Mouse (Mus musculus) intestine, embryonic 15.5 days (tissue): ENCODE measurements around the gene Myh6. TPM values are rescaled to one million over a fixed set of nuclear protein-coding genes. Genes with fewer than 3 reads are reported as not detected.

Experiments used
- ATAC-seq: fragments of 200-750 bp; cut with Nextera tagmentation; 2 replicates; pipeline ENCODE4 v1.8.0; 2017; ENCODE audit warnings: moderate TSS enrichment, moderate library complexity
- H3K27ac ChIP-seq: fragments of 300-500 bp; sonication (generic); 2 replicates; pipeline ENCODE4 v1.5.1; 2015; ENCODE audit warnings: mild to moderate bottlenecking, inconsistent platforms
- H3K27me3 ChIP-seq: fragments of 300-500 bp; sonication (generic); replicated peaks from 2 replicates; pipeline ENCODE4 v1.6.1; 2015; ENCODE audit warnings: inconsistent platforms
- H3K36me3 ChIP-seq: fragments of 300-500 bp; sonication (generic); 2 replicates; pipeline ENCODE4 v1.6.1; 2015; ENCODE audit warnings: inconsistent platforms
- H3K4me1 ChIP-seq: fragments of 300-500 bp; sonication (generic); replicated peaks from 2 replicates; pipeline ENCODE4 v1.6.1; 2015; ENCODE audit warnings: inconsistent platforms
- H3K4me2 ChIP-seq: fragments of 300-500 bp; sonication (generic); replicated peaks from 2 replicates; pipeline ENCODE4 v1.6.1; 2015; ENCODE audit warnings: mild to moderate bottlenecking, inconsistent platforms
- H3K4me3 ChIP-seq: fragments of 300-500 bp; sonication (generic); replicated peaks from 2 replicates; pipeline ENCODE4 v1.5.1; 2015; ENCODE audit warnings: inconsistent platforms
- H3K9ac ChIP-seq: fragments of 300-500 bp; sonication (generic); 2 replicates; pipeline ENCODE4 v1.6.1; 2015; ENCODE audit warnings: inconsistent platforms
- H3K9me3 ChIP-seq: fragments of 300-500 bp; sonication (generic); 2 replicates; pipeline ENCODE4 v1.6.1; 2016; ENCODE audit warnings: inconsistent platforms
- WGBS: fragments of 180-500 bp; shearing (Covaris S2); methylation state at CpG from one replicate; pipeline ENCODE4 v1.1.7; 2015; 5-methylcytosine and 5-hydroxymethylcytosine counted together
- polyA plus RNA-seq: library from polyadenylated mRNA; unstranded; fragments of >200 nt; fragmentation: Nextera tagmentation; extraction: Ambion mirVana; gene quantifications from 2 replicates; pipeline ENCODE4 v1.2.1, GENCODE M21; 2015

Myh6 gene
- polyA plus RNA-seq, 1 experiment from 2014 or later = 0.44 TPM

- Histone ChIP-seq H3K4me3 (peak overlapping the region; percentile 94), H3K4me2 (peak overlapping the region; percentile 99), H3K36me3 (peaks cover 6% of the 10 kb centered on the region; the same call in 1 of the 2 replicates), H3K27me3 (0 out of 2 replicates have a peak, but pooled peaks cover 2% of the 10 kb centered on the region), H3K27ac (peak overlapping the region; percentile 68; the same call in 1 of the 2 replicates), H3K9me3 (no peaks in the 10 kb centered on the region), H3K9ac (peak overlapping the region; percentile 93), H3K4me1 (peaks cover 10% of the 10 kb centered on the region; the same call in 1 of the 2 replicates)
- WGBS = 17% methylated on average over 10 of the region's 10 CpGs
- 0 out of 2 replicates have a peak, but pooled peaks have one; percentile 1 for ATAC-seq
These were observed 53.4 kb downstream of the Myh6 start for GRCm38 (mm10) chr14:54913343-54913742.

DNA sequence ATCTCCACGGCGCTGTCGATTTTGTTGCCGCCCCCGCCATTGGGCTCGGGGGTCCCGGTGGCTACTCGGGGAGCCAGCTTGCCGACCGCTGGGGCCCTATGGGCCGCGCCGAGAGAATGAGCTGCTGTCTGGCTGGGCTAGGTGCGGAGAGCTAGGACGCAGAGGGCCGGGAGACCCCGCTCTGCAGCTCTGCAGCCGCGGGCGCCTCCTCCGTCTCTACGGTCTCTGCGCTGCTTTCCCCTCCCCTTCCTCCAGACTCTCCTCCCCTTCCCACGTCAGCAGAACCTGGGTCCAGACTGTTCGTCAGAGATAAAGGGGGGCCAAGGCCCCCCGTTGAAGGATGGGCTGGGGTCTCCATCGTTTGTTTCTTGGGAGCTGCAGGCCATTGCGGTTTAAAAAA, 53.8 kb downstream of the Myh6 start, which contains the start of gene Slc22a17:
TSS of gene Slc22a17 (minus strand) at position 247 of the 400 bp plus-strand sequence.
- Histone ChIP-seq H3K27ac (peak within 1 kb of the TSS; percentile 68; the same call in 1 of the 2 replicates), H3K9me3 (no peaks in the 10 kb centered on the region), H3K36me3 (peaks cover 6% of the 10 kb centered on the region; the same call in 1 of the 2 replicates), H3K4me1 (peaks cover 10% of the 10 kb centered on the region; the same call in 1 of the 2 replicates), H3K4me3 (peak within 1 kb of the TSS; percentile 94), H3K4me2 (peak within 1 kb of the TSS; percentile 99), H3K27me3 (0 out of 2 replicates have a peak, but pooled peaks cover 2% of the 10 kb centered on the region), H3K9ac (peak within 1 kb of the TSS; percentile 93)
- peak; percentile 92 for ATAC-seq
- whole genome bisulfite sequencing = 0% methylated on average over 28 of the region's 28 CpGs

DNA sequence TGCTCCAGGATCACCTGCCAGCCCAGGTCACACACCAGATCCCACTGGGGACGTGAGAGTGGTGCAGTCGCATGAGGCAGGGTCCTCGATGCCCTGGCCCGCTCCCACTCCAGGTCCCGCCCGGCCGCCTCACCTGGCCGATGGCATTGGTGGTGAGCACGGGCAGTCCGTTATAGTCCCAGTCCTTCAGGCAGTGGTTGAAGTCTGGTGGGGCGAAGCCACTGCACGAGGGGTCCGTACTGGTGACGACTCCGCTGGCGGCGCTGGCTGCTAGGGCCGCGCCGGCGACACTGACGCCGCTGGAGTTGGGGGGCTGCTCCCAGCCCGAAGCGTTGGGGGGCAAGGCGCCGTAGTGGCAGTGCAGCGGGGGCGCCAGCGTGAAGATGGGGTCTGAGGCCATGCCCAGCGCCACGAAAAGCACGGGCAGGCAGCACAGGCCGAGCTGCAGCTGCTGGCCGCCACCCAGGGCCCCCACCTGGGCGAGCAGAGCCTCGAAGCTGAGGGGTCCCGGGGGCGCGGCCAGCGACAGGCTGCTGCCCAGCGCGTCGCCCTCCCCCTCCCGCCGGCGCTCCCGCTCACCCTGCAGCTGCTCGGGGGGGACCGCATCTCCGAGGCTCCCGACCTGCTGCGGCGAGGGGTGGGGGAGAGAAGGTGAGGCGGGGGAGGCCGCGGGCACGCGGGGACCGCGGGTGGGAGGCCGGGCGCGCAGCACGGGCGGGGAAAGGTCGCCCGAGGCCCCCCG, 54.4 kb downstream of the Myh6 start:
- H3K4me3 ChIP-seq = peak overlapping the region; percentile 94
- no peaks in the 10 kb centered on the region for H3K9me3 ChIP-seq
- H3K36me3 ChIP-seq = peaks cover 5% of the 10 kb centered on the region; the same call in 1 of the 2 replicates
- H3K9ac ChIP-seq = peak overlapping the region; percentile 93
- peak overlapping the region; percentile 68; the same call in 1 of the 2 replicates for H3K27ac ChIP-seq
- 0 out of 2 replicates have a peak, but pooled peaks cover 2% of the 10 kb centered on the region for H3K27me3 ChIP-seq
- peak overlapping the region; percentile 99 for H3K4me2 ChIP-seq
- ATAC-seq = peak; percentile 78
- H3K4me1 ChIP-seq = peaks cover 10% of the 10 kb centered on the region; the same call in 1 of the 2 replicates
- WGBS = 2% methylated on average over 54 of the region's 69 CpGs

- Histone ChIP-seq H3K9me3 (no peaks in the 10 kb centered on the region), H3K9ac (no peak overlapping the region), H3K27me3 (0 out of 2 replicates have a peak, but pooled peaks cover 2% of the 10 kb centered on the region), H3K27ac (no peak overlapping the region), H3K4me3 (no peak overlapping the region), H3K36me3 (no peaks in the 10 kb centered on the region), H3K4me2 (no peak overlapping the region), H3K4me1 (peaks cover 10% of the 10 kb centered on the region; the same call in 1 of the 2 replicates)
- ATAC-seq = no peak
- WGBS = 74% methylated on average over 7 of the region's 7 CpGs
These were observed 58.0 kb downstream of the Myh6 start for GRCm38 (mm10) chr14:54908682-54909081.

GRCm38 (mm10) chr14:54903641-54904040, 63.1 kb downstream of the Myh6 start:
- no peak for ATAC-seq
- Histone ChIP-seq H3K4me1 (no peaks in the 10 kb centered on the region), H3K9me3 (no peaks in the 10 kb centered on the region), H3K4me3 (no peak overlapping the region), H3K27ac (no peak overlapping the region), H3K9ac (no peak overlapping the region), H3K4me2 (no peak overlapping the region), H3K36me3 (0 out of 2 replicates have a peak, but pooled peaks cover 4% of the 10 kb centered on the region), H3K27me3 (no peaks in the 10 kb centered on the region)
- 87% methylated on average over 4 of the region's 4 CpGs for WGBS

DNA sequence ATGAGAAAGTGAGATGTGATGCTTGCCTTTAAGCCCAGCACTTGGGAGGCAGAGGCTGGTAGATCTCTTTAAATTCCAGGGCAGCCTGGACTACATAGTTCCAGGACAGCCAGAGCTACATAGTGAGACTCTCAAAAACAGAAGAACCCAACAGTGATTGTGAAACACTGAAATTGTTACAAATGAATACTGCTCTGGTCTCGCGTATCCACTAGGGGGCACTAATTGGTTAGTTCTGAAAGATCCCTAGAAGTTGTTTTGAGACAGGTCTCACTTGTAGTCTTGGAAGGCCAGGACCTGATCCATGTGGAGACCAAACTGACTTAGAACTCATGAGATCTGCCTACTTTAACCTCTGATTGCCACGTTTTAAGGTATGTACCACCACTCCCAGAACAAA, 66.3 kb downstream of the Myh6 start:
- no peak overlapping the region for H3K4me2 ChIP-seq
- peak; percentile 70 for ATAC-seq
- H3K36me3 ChIP-seq = peaks cover 17% of the 10 kb centered on the region
- H3K27ac ChIP-seq = no peak overlapping the region
- H3K4me1 ChIP-seq = peaks cover 6% of the 10 kb centered on the region; the same call in 1 of the 2 replicates
- H3K4me3 ChIP-seq = no peak overlapping the region
- H3K9me3 ChIP-seq = no peaks in the 10 kb centered on the region
- H3K9ac ChIP-seq = no peak overlapping the region
- whole genome bisulfite sequencing = under 1% methylated on average over 3 of the region's 3 CpGs
- H3K27me3 ChIP-seq = no peaks in the 10 kb centered on the region

GRCm38 (mm10) chr14:54897445-54897844, 69.3 kb downstream of the Myh6 start:
- ATAC-seq = no peak
- H3K36me3 ChIP-seq = peaks cover 17% of the 10 kb centered on the region
- H3K4me3 ChIP-seq = no peak overlapping the region
- no peaks in the 10 kb centered on the region for H3K27me3 ChIP-seq
- 58% methylated on average over 2 of the region's 2 CpGs for WGBS
- H3K4me1 ChIP-seq = peaks cover 6% of the 10 kb centered on the region; the same call in 1 of the 2 replicates
- no peak overlapping the region for H3K27ac ChIP-seq
- no peak overlapping the region for H3K9ac ChIP-seq
- no peak overlapping the region for H3K4me2 ChIP-seq
- no peaks in the 10 kb centered on the region for H3K9me3 ChIP-seq

GRCm38 (mm10) chr14:54894296-54895151, 72.2 kb downstream of the Myh6 start:
- H3K27me3 ChIP-seq = no peaks in the 10 kb centered on the region
- peak overlapping the region; percentile 93 for H3K4me3 ChIP-seq
- under 1% methylated on average over 54 of the region's 54 CpGs for WGBS
- H3K9ac ChIP-seq = peak overlapping the region; percentile 100
- H3K4me2 ChIP-seq = peak overlapping the region; percentile 61
- H3K4me1 ChIP-seq = peaks cover 9% of the 10 kb centered on the region; the same call in 1 of the 2 replicates
- peak overlapping the region; percentile 96 for H3K27ac ChIP-seq
- no peaks in the 10 kb centered on the region for H3K9me3 ChIP-seq
- ATAC-seq = peak; percentile 74
- H3K36me3 ChIP-seq = peaks cover 17% of the 10 kb centered on the region

DNA sequence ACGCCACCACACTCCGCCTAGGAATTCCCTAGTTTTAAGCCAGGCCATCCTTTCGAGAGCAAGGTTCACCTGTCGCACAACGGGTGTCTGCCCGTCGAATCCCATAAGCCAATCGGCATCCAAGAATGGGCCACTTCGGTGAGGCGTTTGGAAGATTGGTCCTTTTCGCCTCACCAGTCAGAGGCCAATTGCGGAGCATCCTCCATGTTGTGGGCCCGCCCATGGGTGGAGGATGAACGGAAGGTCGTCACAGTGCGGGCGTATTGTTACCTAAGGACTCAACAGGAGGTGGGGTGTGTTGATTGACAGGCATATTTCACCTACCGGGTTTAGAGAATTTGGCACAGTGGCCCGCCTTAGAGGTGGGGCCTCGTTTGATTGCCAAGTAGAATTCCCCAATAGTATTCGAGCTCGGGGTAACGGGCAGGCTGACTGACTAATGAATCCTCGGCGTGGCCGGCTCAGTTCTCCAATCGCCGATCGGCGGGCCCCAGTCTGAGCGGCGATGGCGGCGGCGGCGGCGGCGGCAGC, 73.0 kb downstream of the Myh6 start:
- peak; percentile 99 for ATAC-seq
- peak overlapping the region; percentile 93 for H3K4me3 ChIP-seq
- peak overlapping the region; percentile 100 for H3K9ac ChIP-seq
- H3K27me3 ChIP-seq = no peaks in the 10 kb centered on the region
- peak overlapping the region; percentile 96 for H3K27ac ChIP-seq
- H3K4me2 ChIP-seq = peak overlapping the region; percentile 61
- H3K4me1 ChIP-seq = peaks cover 9% of the 10 kb centered on the region; the same call in 1 of the 2 replicates
- H3K36me3 ChIP-seq = peaks cover 14% of the 10 kb centered on the region
- no peaks in the 10 kb centered on the region for H3K9me3 ChIP-seq
- under 1% methylated on average over 38 of the region's 38 CpGs for WGBS

- no peak for ATAC-seq
These were observed 74.5 kb downstream of the Myh6 start, which contains the start of gene Pabpn1 for GRCm38 (mm10) chr14:54892200-54892599. Gene Pabpn1, plus strand, starts transcription at chr14:54892500.

More at GRCm38 (mm10) chr14:54892200-54892599, 74.5 kb downstream of the Myh6 start, which contains the start of gene Pabpn1:
- H3K9ac ChIP-seq = peak within 1 kb of the TSS; percentile 33; the same call in 1 of the 2 replicates
- H3K27ac ChIP-seq = peak within 1 kb of the TSS; percentile 82
- WGBS = 89% methylated on average over 3 of the region's 3 CpGs
- peak within 1 kb of the TSS; percentile 58 for H3K4me2 ChIP-seq
- peaks cover 11% of the 10 kb centered on the region for H3K36me3 ChIP-seq
- H3K27me3 ChIP-seq = no peaks in the 10 kb centered on the region
- peaks cover 6% of the 10 kb centered on the region; the same call in 1 of the 2 replicates for H3K4me1 ChIP-seq
- no peaks in the 10 kb centered on the region for H3K9me3 ChIP-seq
- peak within 1 kb of the TSS; percentile 93 for H3K4me3 ChIP-seq
